Mouse (Mus musculus): Measurements from ENCODE around the gene Mfsd4b5. TPM values are rescaled to one million over a fixed set of nuclear protein-coding genes. Genes with fewer than 3 reads are reported as not detected.
"Not testable (repeated sequence)": the region's sequence is repeated elsewhere in the genome, so short reads cannot be mapped to it uniquely, and the experiment has no call there.

Mfsd4b5 gene
- polyA plus RNA-seq, 1 experiment from 2014 or later, result not detected

GRCm38 (mm10) chr10:40024554-40025428 is 38.3 kb upstream of the Mfsd4b5 start, which contains the start of gene Mfsd4b1:
Gene Mfsd4b1, minus strand, starts transcription at chr10:40025268.
- H3K4me1 ChIP-seq (replicated peaks; ENCODE audit: control insufficient read depth, insufficient read depth, low read length), result peaks cover 2% of the 10 kb centered on the region; the same call in 1 of the 2 replicates
- H3K36me3 ChIP-seq (ENCODE audit: control insufficient read depth, insufficient read depth, low read length), result no peaks in the 10 kb centered on the region
- H3K4me2 ChIP-seq (ENCODE audit: low read depth, low read length, severe bottlenecking), result peak within 1 kb of the TSS; percentile 89
- peaks cover 2% of the 10 kb centered on the region; the same call in 1 of the 2 replicates for H3K27me3 ChIP-seq (ENCODE audit: control insufficient read depth, insufficient read depth, low read length)
- H3K9me3 ChIP-seq (ENCODE audit: control insufficient read depth, low read length), result no peaks in the 10 kb centered on the region
- peak within 1 kb of the TSS; percentile 43; the same call in 1 of the 2 replicates for H3K27ac ChIP-seq (ENCODE audit: low read depth, low read length)
- ATAC-seq (replicated peaks; ENCODE audit: low FRiP score) (peak; percentile 90), DNase-seq (ENCODE audit: low spot score) (peak; percentile 87)
- peak within 1 kb of the TSS; percentile 55 for H3K9ac ChIP-seq (ENCODE audit: low read length)
- WGBS, result 1% methylated on average over 46 of the region's 46 CpGs
- peak within 1 kb of the TSS; percentile 44 for H3K4me3 ChIP-seq (ENCODE audit: low read depth, low read length)

- Histone ChIP-seq H3K9me3 (ENCODE audit: control insufficient read depth, low read length) (no peaks in the 10 kb centered on the region), H3K36me3 (ENCODE audit: control insufficient read depth, insufficient read depth, low read length) (no peaks in the 10 kb centered on the region), H3K4me2 (ENCODE audit: low read depth, low read length, severe bottlenecking) (no peak overlapping the region), H3K4me1 (replicated peaks; ENCODE audit: control insufficient read depth, insufficient read depth, low read length) (peaks cover 2% of the 10 kb centered on the region; the same call in 1 of the 2 replicates), H3K27ac (ENCODE audit: low read depth, low read length) (no peak overlapping the region), H3K9ac (ENCODE audit: low read length) (no peak overlapping the region), H3K4me3 (ENCODE audit: low read depth, low read length) (no peak overlapping the region), H3K27me3 (ENCODE audit: control insufficient read depth, insufficient read depth, low read length) (peaks cover 2% of the 10 kb centered on the region; the same call in 1 of the 2 replicates)
- DNase-seq (ENCODE audit: low spot score) (no peak), ATAC-seq (replicated peaks; ENCODE audit: low FRiP score) (no peak)
- 70% methylated on average over 2 of the region's 2 CpGs for WGBS
Measured at GRCm38 (mm10) chr10:40020401-40020800, 34.0 kb upstream of the Mfsd4b5 start.

GRCm38 (mm10) chr10:40019492-40019891 is 33.0 kb upstream of the Mfsd4b5 start:
- Histone ChIP-seq H3K4me1 (replicated peaks; ENCODE audit: control insufficient read depth, insufficient read depth, low read length) (no peaks in the 10 kb centered on the region), H3K27ac (ENCODE audit: low read depth, low read length) (no peak overlapping the region), H3K9ac (ENCODE audit: low read length) (no peak overlapping the region), H3K4me2 (ENCODE audit: low read depth, low read length, severe bottlenecking) (no peak overlapping the region), H3K27me3 (ENCODE audit: control insufficient read depth, insufficient read depth, low read length) (peaks cover 2% of the 10 kb centered on the region; the same call in 1 of the 2 replicates), H3K4me3 (ENCODE audit: low read depth, low read length) (no peak overlapping the region), H3K36me3 (ENCODE audit: control insufficient read depth, insufficient read depth, low read length) (no peaks in the 10 kb centered on the region), H3K9me3 (ENCODE audit: control insufficient read depth, low read length) (no peaks in the 10 kb centered on the region)
- DNase-seq (ENCODE audit: low spot score) (no peak), ATAC-seq (replicated peaks; ENCODE audit: low FRiP score) (no peak)
- WGBS, result 62% methylated on average over 3 of the region's 3 CpGs

- no peak for DNase-seq (ENCODE audit: low spot score)
- Histone ChIP-seq H3K27ac (ENCODE audit: low read depth, low read length) (no peak overlapping the region), H3K4me1 (replicated peaks; ENCODE audit: control insufficient read depth, insufficient read depth, low read length) (no peaks in the 10 kb centered on the region), H3K4me3 (ENCODE audit: low read depth, low read length) (no peak overlapping the region), H3K36me3 (ENCODE audit: control insufficient read depth, insufficient read depth, low read length) (no peaks in the 10 kb centered on the region), H3K9me3 (ENCODE audit: control insufficient read depth, low read length) (no peaks in the 10 kb centered on the region), H3K4me2 (ENCODE audit: low read depth, low read length, severe bottlenecking) (no peak overlapping the region), H3K27me3 (ENCODE audit: control insufficient read depth, insufficient read depth, low read length) (no peaks in the 10 kb centered on the region), H3K9ac (ENCODE audit: low read length) (no peak overlapping the region)
- 84% methylated on average over 5 of the region's 5 CpGs for WGBS
- ATAC-seq (replicated peaks; ENCODE audit: low FRiP score), result no peak
Measured at GRCm38 (mm10) chr10:40018261-40018860, 31.9 kb upstream of the Mfsd4b5 start.

GRCm38 (mm10) chr10:40009591-40009990 is 23.1 kb upstream of the Mfsd4b5 start:
- no peak overlapping the region for H3K9ac ChIP-seq (ENCODE audit: low read length)
- no peaks in the 10 kb centered on the region for H3K36me3 ChIP-seq (ENCODE audit: control insufficient read depth, insufficient read depth, low read length)
- ATAC-seq (replicated peaks; ENCODE audit: low FRiP score) (no peak), DNase-seq (ENCODE audit: low spot score) (peak; percentile 44)
- H3K4me2 ChIP-seq (ENCODE audit: low read depth, low read length, severe bottlenecking), result no peak overlapping the region
- H3K4me1 ChIP-seq (replicated peaks; ENCODE audit: control insufficient read depth, insufficient read depth, low read length), result no peaks in the 10 kb centered on the region
- H3K4me3 ChIP-seq (ENCODE audit: low read depth, low read length), result no peak overlapping the region
- no peaks in the 10 kb centered on the region for H3K27me3 ChIP-seq (ENCODE audit: control insufficient read depth, insufficient read depth, low read length)
- H3K9me3 ChIP-seq (ENCODE audit: control insufficient read depth, low read length), result no peaks in the 10 kb centered on the region
- H3K27ac ChIP-seq (ENCODE audit: low read depth, low read length), result no peak overlapping the region
- 84% methylated on average over 11 of the region's 11 CpGs for WGBS

GRCm38 (mm10) chr10:40008847-40009246 is 22.4 kb upstream of the Mfsd4b5 start:
- not testable (repeated sequence) for H3K27ac ChIP-seq (ENCODE audit: low read depth, low read length); ATAC-seq (replicated peaks; ENCODE audit: low FRiP score); H3K4me2 ChIP-seq (ENCODE audit: low read depth, low read length, severe bottlenecking); H3K9ac ChIP-seq (ENCODE audit: low read length); H3K36me3 ChIP-seq (ENCODE audit: control insufficient read depth, insufficient read depth, low read length); H3K4me3 ChIP-seq (ENCODE audit: low read depth, low read length); H3K27me3 ChIP-seq (ENCODE audit: control insufficient read depth, insufficient read depth, low read length); H3K4me1 ChIP-seq (replicated peaks; ENCODE audit: control insufficient read depth, insufficient read depth, low read length); H3K9me3 ChIP-seq (ENCODE audit: control insufficient read depth, low read length)
- DNase-seq (ENCODE audit: low spot score), result peak; percentile 23
- 82% methylated on average over 4 of the region's 4 CpGs for WGBS

GRCm38 (mm10) chr10:40007953-40008352 is 21.5 kb upstream of the Mfsd4b5 start:
- Histone ChIP-seq H3K9ac (ENCODE audit: low read length) (no peak overlapping the region), H3K9me3 (ENCODE audit: control insufficient read depth, low read length) (no peaks in the 10 kb centered on the region), H3K4me3 (ENCODE audit: low read depth, low read length) (no peak overlapping the region), H3K27ac (ENCODE audit: low read depth, low read length) (no peak overlapping the region), H3K4me1 (replicated peaks; ENCODE audit: control insufficient read depth, insufficient read depth, low read length) (no peaks in the 10 kb centered on the region), H3K36me3 (ENCODE audit: control insufficient read depth, insufficient read depth, low read length) (no peaks in the 10 kb centered on the region), H3K27me3 (ENCODE audit: control insufficient read depth, insufficient read depth, low read length) (no peaks in the 10 kb centered on the region), H3K4me2 (ENCODE audit: low read depth, low read length, severe bottlenecking) (no peak overlapping the region)
- DNase-seq (ENCODE audit: low spot score), result peak; percentile 42
- ATAC-seq (replicated peaks; ENCODE audit: low FRiP score), result no peak
- 93% methylated on average over 4 of the region's 4 CpGs for WGBS

GRCm38 (mm10) chr10:40006963-40007362 is 20.5 kb upstream of the Mfsd4b5 start:
- 59% methylated on average over 10 of the region's 10 CpGs for WGBS

More at GRCm38 (mm10) chr10:40006963-40007362, 20.5 kb upstream of the Mfsd4b5 start:
- H3K27ac ChIP-seq (ENCODE audit: low read depth, low read length), result no peak overlapping the region
- H3K36me3 ChIP-seq (ENCODE audit: control insufficient read depth, insufficient read depth, low read length), result no peaks in the 10 kb centered on the region
- H3K9me3 ChIP-seq (ENCODE audit: control insufficient read depth, low read length), result no peaks in the 10 kb centered on the region
- no peak overlapping the region for H3K9ac ChIP-seq (ENCODE audit: low read length)
- H3K4me3 ChIP-seq (ENCODE audit: low read depth, low read length), result no peak overlapping the region
- H3K4me2 ChIP-seq (ENCODE audit: low read depth, low read length, severe bottlenecking), result no peak overlapping the region
- H3K27me3 ChIP-seq (ENCODE audit: control insufficient read depth, insufficient read depth, low read length), result no peaks in the 10 kb centered on the region
- no peak for ATAC-seq (replicated peaks; ENCODE audit: low FRiP score)
- DNase-seq (ENCODE audit: low spot score), result peak; percentile 47
- H3K4me1 ChIP-seq (replicated peaks; ENCODE audit: control insufficient read depth, insufficient read depth, low read length), result no peaks in the 10 kb centered on the region

Data from forebrain, embryonic 11.5 days (tissue).